Mouse (Mus musculus): ENCODE data around the gene Rbpj. TPM values are rescaled to one million over a fixed set of nuclear protein-coding genes. Genes with fewer than 3 reads are reported as not detected.
A peak's percentile ranks its signal among the peaks of the same experiment; 100 is the strongest.

Rbpj gene
- 10 to 100 TPM; 17.5 to 22.4 TPM for total RNA-seq (2021)
- long read RNA-seq, experiment 1, full-length matches to known transcripts = 12 of 16 reads
- long read RNA-seq, experiment 1, partial matches to known transcripts = 2 of 16 reads
- long read RNA-seq, experiment 1, other reads (novel, unspliced or antisense) = 2 of 16 reads
- long read RNA-seq, experiment 2, full-length matches to known transcripts = 3 of 5 reads
- long read RNA-seq, experiment 2, partial matches to known transcripts = 1 of 5 reads
- long read RNA-seq, experiment 2, other reads (novel, unspliced or antisense) = 1 of 5 reads

- no peak for DNase-seq
Observed at GRCm38 (mm10) chr5:53465883-53466282, at the start of gene Rbpj. TSS of gene Rbpj (plus strand) at chr5:53466152.

- DNase-seq = no peak
Observed at GRCm38 (mm10) chr5:53420777-53421176, 45.2 kb upstream of the Rbpj start.

GRCm38 (mm10) chr5:53421291-53421690 is 44.7 kb upstream of the Rbpj start:
- DNase-seq = no peak

GRCm38 (mm10) chr5:53427411-53427810 is 38.5 kb upstream of the Rbpj start:
- peak; percentile 44 to 71 for DNase-seq

GRCm38 (mm10) chr5:53429683-53430477 is 36.1 kb upstream of the Rbpj start:
- DNase-seq = peak; percentile 74 to 87

GRCm38 (mm10) chr5:53432451-53432850 is 33.5 kb upstream of the Rbpj start:
- no peak for DNase-seq

GRCm38 (mm10) chr5:53436905-53437632 is 28.9 kb upstream of the Rbpj start:
- peak in 1 of 2 experiments; percentile 24 for DNase-seq

- no peak for DNase-seq
Observed at GRCm38 (mm10) chr5:53437767-53438166, 28.2 kb upstream of the Rbpj start.

GRCm38 (mm10) chr5:53438268-53438667 is 27.7 kb upstream of the Rbpj start:
- DNase-seq = no peak

GRCm38 (mm10) chr5:53439655-53440054 is 26.3 kb upstream of the Rbpj start:
- DNase-seq = peak; percentile 33 to 45

- DNase-seq = peak; percentile 41 to 59
Observed at GRCm38 (mm10) chr5:53444030-53444429, 21.9 kb upstream of the Rbpj start.

GRCm38 (mm10) chr5:53450945-53451344 is 15.0 kb upstream of the Rbpj start:
- peak; percentile 58 to 77 for DNase-seq

GRCm38 (mm10) chr5:53451829-53452228 is 14.1 kb upstream of the Rbpj start:
- peak in 1 of 2 experiments; percentile 69 for DNase-seq

- no peak for DNase-seq
Observed at GRCm38 (mm10) chr5:53452920-53453319, 13.0 kb upstream of the Rbpj start.

- DNase-seq = peak; percentile 57 to 73
Observed at GRCm38 (mm10) chr5:53454706-53455105, 11.2 kb upstream of the Rbpj start.

- DNase-seq = peak in 1 of 2 experiments; percentile 43
Observed at GRCm38 (mm10) chr5:53455459-53455858, 10.5 kb upstream of the Rbpj start.

GRCm38 (mm10) chr5:53460196-53460595 is 5.8 kb upstream of the Rbpj start:
- DNase-seq = no peak

GRCm38 (mm10) chr5:53463098-53464018 is 2.6 kb upstream of the Rbpj start:
- DNase-seq = no peak

GRCm38 (mm10) chr5:53466422-53467333 is 726 bp downstream of the Rbpj start:
- DNase-seq = peak in 1 of 2 experiments; percentile 50

GRCm38 (mm10) chr5:53467602-53468001 is 1.6 kb downstream of the Rbpj start:
- DNase-seq = no peak

All from heart, adult 18-20 months (tissue).